Mouse (Mus musculus): ENCODE results near the gene Slc36a2. TPM values are rescaled to one million over a fixed set of nuclear protein-coding genes. Genes with fewer than 3 reads are reported as not detected.

The Slc36a2 gene
- polyA plus RNA-seq, 2 experiments from 2014 or later, result not detected

DNA sequence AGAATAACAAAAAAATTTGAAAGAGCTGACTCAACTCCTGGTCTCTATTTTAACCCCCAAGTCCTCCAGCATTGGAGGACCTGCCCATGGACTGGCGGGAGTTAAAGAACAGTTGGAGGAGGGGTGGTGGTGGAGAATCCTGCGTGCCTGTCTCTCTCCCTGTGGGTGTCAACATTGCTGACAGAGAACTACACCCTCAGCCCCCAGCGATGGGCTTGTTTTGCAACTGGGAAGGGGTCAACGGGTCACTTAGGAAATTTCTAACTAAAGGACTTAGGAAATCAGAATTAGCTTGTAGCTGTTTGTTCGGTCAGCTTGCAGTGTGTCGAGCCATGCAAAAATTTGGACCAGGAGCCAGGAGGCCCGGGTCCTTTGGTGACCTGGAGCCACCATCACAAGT lies 1.8 kb downstream of the Slc36a2 start:
- ATAC-seq, result no peak

DNA sequence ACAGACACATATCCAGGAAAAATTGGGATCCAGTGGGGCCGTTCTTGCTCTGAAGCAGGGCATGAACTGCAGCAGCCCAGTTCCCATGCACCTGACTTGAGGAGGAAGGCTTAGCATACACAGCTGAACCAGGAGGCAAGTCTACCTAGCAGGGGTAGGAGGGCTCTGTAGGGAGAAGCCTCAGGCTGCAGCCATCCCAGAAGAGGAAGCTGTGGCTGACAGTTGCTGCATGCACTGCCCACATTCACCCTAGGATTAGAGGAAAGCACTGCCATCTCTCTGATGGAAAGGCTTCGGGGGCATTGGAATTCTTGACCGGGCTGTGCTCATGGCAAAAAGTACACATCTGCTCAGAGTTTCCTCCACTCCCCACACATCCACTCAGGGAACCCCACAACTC lies 5.0 kb downstream of the Slc36a2 start:
- ATAC-seq, result no peak

DNA sequence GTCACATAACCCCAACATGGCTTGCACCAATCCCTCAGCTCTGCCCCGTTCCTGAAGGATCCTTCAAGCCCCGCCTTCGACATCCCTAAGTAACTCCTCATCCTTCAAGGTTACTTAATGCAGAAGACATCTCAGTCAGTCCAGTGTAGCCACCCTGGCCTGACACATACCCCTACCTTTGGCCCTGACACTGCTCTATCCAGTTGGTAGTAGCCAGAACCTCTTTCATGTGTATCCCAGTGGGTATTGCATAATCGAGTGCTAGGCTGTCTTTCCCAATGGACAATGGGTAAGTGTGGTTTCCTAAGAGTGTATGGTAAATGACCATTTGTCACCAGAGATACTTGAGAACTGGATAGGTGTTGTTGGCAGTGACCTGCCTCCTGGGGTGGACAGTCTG lies 6.0 kb downstream of the Slc36a2 start:
- no peak for ATAC-seq

DNA sequence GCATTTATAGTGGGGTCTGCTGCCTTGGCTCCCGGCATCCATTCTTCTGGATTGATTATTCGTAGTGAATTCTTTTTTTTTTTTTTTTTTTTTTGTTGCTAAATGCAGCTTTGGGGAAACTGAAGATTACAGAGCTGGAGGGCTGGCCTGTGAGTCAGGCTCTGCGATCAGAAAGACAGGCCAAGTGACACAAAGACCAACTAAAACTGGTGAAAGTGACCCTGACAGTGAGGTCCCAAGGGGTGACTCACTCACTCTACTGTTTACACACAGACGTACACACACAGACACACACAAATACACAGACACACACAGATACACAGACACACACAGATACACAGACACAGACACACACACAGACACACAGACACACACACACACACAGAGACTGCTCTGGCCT lies 14.4 kb downstream of the Slc36a2 start:
- ATAC-seq, result no peak

DNA sequence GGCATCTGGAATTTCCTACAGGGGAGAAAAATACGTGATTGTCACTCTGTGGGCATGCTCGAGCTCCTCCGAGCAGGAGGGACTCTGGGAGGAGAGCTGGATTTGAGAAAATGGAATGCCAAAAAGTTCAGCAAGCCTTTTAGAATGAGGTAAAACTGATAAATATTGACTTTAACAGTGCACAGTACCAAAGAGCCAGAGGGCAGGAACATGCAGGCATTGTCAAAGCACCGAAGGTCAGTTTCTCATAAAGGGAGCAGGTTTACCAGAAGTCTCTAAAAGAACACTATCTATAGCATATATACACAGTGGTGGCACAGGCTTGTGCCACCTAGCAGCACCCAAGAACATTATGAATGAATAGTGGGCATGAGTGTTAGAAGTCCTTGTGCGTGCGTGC lies 16.0 kb downstream of the Slc36a2 start:
- no peak for ATAC-seq

DNA sequence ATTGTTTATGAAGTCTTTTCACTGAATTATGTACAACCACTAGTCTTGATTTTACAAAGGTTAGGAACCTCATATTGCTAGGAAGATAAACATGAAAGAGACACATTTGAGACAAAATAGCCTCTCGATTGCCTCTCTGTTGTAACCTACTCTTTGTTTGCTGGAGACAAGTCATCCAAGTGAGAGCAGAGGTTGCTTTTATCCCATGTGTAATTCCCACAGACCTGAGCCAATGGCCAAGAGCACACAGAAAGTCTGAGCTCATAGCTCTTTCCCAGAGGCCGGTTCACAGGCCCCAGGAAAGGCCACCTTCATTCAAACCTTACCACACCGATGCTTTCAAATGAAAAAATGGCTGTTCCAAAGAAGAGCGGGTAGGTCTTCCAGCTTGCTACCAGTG lies 16.4 kb downstream of the Slc36a2 start:
- no peak for ATAC-seq

DNA sequence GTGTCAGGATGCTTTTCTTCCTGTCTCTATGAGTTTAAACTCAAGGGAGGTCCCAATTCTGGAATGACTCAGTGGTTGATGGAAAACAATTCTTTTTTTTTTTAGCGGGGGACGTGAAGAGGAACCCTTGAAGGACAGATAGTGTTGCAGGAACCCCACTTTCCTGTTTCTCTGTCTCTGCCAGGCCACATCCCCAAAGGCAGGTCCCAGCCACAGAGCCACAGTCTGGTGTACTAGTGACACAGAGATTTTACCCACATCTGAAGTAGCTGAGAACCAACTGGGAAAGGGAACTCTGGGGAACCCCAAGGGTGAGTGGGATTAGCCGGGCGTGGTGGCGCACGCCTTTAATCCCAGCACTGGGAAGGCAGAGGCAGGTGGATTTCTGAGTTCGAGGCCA lies 19.1 kb downstream of the Slc36a2 start:
- no peak for ATAC-seq

DNA sequence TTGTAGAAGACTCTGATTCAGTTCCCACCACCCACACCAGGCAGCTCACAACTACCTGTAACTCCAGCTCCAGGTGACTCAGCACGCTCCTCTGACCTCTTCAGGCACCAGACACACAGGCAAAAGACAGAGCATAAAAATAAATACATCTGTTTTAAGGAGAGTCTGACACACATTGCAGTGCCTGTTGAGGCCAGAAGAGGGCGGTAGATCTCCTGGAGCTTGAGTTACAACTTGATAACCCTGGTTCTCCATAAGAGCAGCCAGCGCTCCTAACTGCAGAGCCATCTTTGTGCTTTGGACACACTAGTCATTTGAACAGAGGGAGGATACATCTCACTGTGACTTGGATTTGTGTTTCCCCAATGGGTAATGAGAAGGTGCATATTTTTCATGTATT lies 20.2 kb downstream of the Slc36a2 start:
- no peak for ATAC-seq

DNA sequence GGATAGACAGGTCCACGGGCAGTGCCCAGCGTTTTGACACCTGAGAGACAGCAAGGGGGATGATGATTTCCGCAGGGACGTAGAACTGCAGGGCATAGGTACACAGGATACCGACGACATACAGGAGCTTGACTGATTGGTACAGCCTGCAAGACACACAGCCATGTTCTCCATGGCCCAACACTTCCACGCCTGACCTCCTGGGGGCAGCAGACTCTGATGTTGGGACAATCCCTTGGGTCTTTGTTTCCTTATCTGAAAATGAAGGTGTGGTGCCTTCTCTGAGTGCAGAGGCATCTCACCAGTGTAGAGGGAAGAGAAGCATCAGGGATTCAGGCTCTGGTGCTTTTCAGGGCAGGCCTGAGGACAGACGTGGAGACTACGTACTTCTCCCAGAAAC lies 22.2 kb downstream of the Slc36a2 start:
- peak; percentile 51 for ATAC-seq

DNA sequence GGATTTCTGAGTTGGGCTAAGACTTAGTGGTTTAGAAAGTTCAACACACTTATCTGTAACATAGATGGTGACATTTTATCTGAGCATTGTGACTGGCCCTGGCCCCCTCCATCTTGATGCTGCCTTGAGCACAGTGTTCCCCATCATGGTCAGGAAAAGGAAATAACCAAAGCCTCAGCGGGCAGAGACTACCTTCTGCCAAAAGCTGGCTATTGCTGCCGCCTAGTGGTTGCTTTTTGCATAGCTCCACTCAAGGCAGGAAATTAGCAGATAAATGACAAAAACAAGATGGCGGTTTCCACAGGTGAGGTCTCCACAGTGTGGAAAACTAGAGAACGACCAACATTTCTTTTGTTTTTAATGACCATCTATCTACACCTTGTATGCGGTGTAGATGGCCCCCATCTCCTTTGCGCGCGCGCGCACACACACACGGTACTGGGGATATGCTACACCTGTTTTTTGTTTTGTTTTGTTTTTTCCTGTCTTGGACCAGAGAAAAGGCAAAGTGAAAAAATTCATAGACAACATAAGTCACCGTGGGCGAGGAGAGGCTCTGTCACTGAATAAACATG lies 26.0 kb downstream of the Slc36a2 start:
- peak; percentile 84 for ATAC-seq

DNA sequence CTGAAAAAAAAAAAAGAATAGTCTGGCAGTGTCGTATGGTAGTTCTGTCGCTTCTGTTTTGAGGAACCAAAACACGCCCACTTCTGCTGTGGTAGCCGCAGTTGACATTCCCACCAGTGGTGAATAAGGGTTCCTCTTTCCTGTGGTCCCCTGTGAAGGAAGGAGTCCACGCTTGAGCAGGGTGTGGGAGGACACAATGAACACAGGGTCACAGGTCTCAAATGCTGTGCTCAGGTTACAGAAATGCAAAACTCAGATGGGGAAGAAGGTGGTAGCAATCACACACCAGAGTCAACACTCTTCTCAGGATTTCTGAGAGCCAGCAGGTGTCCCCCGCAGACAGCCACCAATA lies 29.8 kb downstream of the Slc36a2 start:
- ATAC-seq, result peak; percentile 27

DNA sequence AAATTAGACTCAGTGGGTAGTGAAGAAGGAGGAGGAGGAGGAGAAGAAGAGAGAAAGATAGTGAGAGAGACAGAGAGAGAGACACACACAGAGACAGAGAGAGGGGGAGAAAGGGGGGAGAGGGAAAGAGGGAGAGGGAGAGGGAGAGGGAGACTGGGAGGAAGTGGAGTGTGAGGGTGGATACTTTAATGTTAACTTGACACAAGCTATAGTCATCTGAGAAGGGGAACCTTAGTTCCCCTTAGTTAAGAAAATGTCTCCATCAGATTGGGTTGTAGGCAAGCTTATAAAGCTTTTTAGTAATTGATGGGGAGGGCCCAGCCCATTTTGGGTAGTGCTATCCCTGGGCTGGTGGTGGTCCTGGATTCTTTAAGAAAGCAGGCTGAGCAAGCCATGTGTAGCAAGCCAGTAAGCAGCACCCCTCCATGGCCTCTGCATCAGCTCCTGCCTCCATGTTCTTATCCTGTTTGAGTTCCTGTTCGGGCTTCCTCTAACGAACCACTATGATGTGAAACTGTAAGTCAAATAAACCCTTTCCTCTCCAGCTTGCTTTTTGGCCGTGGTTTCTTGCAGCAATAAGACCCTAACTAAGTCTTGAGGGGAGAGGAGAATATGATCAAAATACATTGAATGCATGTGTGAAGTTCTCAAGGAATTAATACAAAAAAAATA lies 30.3 kb downstream of the Slc36a2 start:
- no peak for ATAC-seq

DNA sequence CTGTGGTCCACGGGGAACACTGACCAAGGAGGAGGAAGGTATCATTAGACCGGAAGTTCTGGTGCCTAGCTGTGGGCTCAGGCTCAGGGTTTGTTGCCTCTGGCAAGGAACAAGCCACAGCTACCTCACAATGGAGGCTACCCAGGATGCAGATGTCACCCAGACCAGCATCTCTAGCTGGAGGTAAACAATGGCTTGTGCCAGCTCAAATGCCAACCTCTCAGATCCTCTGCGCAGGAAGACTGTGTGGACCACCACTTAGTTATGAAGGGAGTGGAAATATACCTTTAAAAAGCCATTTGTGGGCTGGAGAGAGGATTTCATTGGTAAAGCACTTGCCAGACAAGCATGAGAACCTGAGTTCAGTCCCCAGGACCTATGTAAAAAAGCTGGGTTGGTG lies 33.3 kb downstream of the Slc36a2 start, which contains the start of gene Slc36a3:
Slc36a3 (minus strand) TSS at position 101 of the 400 bp plus-strand sequence.
- no peak for ATAC-seq

DNA sequence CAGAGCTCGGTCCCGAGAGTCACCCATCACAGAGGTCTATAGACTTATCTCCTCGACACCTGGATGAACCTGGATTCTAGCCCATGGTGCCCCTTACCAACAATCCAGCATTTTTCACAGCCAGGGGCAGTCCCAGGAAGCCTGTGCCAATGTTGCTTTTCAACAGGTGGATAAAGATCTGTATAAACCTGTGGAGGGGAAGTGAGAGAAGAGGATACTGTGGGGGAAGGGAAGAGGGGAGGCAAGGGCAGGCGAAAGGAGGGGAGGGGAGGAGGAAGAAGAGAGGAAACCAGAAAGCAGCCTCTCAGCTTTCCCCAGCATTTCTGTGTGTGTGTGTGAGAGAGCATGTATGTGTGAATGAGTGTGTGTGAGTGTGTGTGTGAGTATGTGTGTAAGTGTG lies 36.4 kb downstream of the Slc36a2 start:
- ATAC-seq, result peak; percentile 85

DNA sequence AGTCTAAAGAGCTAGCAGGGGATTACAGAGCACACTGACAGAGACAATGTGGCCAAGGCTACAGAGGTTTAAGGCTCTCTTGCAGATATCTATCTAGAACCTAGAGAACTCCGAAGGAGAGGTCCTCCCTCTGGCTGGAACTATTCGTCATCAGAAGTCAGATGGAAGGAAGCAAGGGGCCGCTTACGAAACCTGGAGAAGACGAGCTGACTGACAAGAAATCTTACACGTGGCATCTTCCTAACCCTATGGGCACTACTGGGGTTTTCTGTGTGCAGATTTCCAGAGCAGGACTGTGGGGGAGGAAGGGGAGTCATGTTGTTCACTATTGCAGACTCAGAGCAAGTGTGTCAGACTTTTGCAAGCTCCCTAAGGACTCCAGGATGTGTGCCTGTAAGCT lies 37.5 kb downstream of the Slc36a2 start:
- ATAC-seq, result no peak

DNA sequence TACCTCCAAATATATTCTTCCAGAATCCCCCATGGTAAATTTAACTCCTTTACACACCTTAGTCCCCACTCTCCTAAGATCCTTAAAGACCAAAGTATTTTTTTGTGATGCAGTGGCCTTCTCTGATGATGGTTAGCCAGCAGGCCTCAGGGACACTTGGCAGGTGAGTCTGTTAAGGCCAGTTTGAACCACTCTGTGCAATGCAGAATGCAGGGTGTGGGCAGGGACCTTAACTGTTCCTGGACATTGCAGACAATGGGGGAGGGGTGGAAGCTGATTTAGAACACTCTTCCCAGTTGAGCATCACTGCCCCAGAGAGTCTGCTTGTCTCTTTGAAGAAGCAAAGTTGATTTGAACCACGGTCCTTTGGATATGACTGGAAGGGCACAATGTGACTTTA lies 38.0 kb downstream of the Slc36a2 start:
- no peak for ATAC-seq

DNA sequence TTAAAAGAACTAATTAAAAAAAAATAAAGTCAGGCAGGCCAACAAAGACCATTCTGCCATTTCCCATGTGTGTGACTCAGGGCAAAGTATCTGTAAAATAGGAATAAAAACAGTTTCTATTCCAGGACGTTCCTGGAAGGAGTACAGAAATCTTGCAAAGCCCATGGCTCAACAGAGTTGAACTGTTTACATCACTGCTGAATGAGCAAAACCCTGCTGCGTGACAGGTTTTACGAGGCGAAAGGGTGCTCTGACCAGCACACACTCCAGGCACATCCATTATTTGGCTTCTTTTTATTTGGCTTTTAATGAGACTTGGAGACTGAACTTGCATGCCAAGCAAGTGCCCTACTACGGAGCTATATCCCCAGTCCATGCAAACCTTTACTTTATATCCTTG lies 40.9 kb downstream of the Slc36a2 start:
- ATAC-seq, result no peak

DNA sequence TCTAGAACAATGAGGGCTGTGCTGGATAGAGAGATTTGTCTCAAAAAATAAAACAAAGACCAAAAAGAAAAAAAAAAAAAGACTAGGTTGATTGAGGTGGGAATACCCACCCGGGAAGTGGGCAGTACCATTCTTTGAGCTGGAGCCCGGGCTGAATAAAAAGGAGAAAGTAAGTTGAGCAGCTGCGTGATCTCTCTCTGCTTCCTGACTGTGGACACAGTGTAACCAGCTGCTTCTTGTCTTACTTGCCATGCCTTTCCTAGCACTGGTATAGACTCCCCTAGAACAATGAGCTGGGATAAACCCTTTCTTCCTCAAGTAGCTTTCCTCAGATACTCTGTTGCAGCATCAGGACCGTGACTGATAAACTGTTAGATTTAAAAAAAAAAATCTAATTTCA lies 43.4 kb downstream of the Slc36a2 start:
- ATAC-seq, result no peak

DNA sequence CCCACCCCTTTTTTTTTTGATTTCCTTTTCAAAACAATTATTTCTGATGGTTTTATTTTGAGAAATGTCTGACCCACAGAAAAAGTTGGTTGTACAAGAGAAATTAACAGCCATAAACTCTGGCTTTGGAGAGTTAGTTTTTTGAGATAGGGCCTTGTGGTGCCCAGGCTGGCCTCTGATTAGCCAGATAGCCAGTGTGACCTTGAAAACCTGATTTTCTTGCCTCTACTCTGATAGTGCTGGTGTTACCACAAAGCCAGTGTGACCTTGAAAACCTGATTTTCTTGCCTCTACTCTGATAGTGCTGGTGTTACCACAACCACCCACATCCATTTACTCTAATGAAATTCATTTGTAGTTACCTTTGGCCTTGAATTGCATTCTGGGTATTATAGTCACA lies 47.2 kb downstream of the Slc36a2 start:
- ATAC-seq, result no peak

DNA sequence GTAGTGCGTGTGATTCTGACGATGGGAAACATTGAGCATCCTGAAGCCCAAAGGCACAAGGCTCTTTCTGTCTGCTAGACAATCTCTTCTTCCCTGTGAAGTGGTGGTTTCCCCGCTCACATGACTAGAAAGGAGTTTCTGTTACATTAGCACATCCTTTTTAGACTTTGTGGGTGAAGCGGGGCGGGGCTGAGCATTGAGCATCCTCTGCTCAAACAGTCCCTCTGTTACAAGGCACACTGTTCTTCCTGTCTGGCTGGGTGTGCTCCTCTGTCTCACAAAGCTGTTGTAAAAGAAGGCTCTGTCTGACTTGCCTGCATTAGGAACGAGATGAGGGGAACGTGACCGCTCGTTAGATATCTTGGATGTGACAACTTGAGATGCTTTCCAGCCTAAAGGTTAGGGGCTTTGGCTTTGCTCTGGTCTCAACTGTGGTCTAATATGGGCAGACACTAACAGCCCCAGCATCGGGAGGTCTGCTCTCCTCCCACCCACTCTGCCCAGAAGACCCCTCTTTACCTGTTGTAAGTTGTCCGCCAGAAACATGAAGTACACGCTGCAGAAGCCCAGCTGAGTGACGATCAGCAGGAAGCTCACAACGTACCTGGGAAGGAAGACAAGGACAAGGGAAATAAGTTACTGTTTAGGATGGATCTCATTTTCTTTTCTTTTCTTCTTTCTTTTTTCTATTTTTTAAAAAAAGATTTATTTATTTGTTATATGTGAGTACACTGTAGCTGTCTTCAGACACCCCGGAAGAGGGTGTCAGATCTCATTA lies 47.9 kb downstream of the Slc36a2 start:
- ATAC-seq, result peak; percentile 87

DNA sequence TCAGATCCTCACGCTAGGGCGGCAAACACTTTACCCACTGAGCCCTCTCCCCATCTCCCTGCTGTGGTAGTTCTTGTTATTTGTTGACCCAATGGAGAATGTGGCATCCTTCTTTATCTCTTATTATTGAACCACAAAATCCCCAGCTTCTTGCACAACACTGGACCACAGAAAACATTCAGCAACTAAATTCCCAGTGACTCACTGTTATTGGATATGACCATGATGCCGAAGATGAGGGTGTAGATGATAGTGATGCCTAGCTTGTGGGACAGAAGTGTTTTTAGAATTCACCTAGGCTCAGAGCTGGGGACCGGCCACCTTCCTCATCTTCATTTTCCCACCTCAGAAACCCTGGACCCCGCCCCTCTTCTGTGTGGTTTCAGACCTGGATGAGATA lies 50.0 kb downstream of the Slc36a2 start:
- no peak for ATAC-seq

DNA sequence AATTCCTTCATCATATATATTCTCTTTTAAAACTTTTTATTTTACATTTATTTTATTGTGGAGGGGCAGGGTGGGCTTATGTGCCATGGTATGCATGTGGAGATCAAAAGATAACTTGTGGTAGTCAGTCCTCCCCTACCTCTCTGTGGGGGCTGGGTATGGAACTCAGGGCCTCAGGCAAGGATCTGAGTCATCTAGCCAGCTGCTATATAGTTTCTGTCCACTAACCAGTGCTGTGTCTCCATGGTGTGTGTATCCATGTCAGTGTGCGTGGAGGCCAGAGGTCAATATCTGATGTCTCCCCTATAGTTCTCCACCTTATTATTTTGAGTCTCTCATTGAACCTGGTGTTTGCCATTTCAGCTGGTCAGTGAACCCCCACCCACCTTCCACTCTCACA lies 50.5 kb downstream of the Slc36a2 start:
- no peak for ATAC-seq

DNA sequence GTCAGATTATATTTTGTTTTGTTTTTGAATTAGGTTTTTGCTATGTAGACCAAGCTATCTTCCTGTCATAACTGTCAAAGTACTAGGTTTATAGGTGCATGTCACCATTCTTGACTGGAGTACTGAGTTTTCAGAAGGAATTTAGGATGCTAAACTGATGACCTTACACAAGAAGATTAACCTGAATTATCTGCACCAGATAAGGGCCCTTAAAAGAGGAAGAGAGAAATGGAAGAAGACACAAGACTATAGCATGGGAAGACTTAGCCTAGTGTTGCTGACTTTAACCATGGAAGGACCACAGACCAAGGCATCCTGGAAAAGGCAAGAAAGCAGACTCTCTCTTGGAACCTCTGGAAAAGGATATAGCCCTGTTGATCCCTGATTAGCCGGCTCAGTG lies 51.7 kb downstream of the Slc36a2 start:
- ATAC-seq, result no peak

DNA sequence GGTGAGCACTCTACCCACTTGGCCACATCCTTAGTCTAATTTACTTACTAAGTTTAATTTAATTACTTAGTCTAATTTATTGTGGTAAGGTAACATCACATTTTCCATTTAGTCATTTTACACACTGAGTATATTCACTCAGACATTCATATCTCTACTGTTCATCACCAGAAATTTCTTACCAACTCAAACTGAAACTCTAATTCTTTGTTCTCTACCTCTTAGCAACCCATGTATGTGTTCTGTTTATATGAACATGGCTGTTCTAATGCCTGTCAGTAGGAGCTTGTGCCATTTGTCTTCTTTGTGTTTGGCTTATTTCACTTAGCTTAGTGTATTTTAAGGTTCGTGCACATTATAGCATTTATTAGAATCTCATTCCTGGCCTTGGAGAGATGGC lies 52.9 kb downstream of the Slc36a2 start:
- peak; percentile 61 for ATAC-seq

Measured in CD4-positive, CD25-positive, alpha-beta regulatory T cell, adult 4 months (primary cell).